Comparison of ENCODE assay signal across 9 mouse cellular contexts in genomic region chr5:123444069-123444468, GRCm38 (mm10). TPM values are rescaled to one million over a fixed set of nuclear protein-coding genes. Genes with fewer than 3 reads are reported as not detected.
DNase-seq lines count a peak whose midpoint lies in the region; ATAC-seq and TF ChIP-seq lines count a peak whose summit lies in the region.
"Had no signal": no experiment of that assay in that cellular context is flagged by ENCODE, and none has a peak within 500 bp of the region (broad histone marks: within the 10 kb centered on the region; RNA-seq: fewer than 3 reads in every experiment).

No protein-coding gene starts in this region.

- peak; percentile 62 for TF ChIP-seq CTCF in bone marrow macrophage, adult 2 months (IDR thresholded peaks at IDR 0.05; ENCODE audit: low read depth, low read length)

- no peaks in the 10 kb centered on the region for H3K4me1 ChIP-seq in bone marrow macrophage, adult 2 months (ENCODE audit: control insufficient read depth, insufficient read depth, low read length)
- 0 out of 2 replicates have a peak, but pooled peaks cover 3% of the 10 kb centered on the region for H3K4me1 ChIP-seq in limb, embryonic 10.5 days

- no peak for TF ChIP-seq POLR2A in bone marrow macrophage, adult 2 months (IDR thresholded peaks at IDR 0.05; ENCODE audit: borderline replicate concordance, low read depth, low read length)

- H3K27me3 ChIP-seq in limb, embryonic 10.5 days (ENCODE audit: low read depth, poor library complexity, severe bottlenecking), result no peaks in the 10 kb centered on the region

- H3K9me3 ChIP-seq in limb, embryonic 10.5 days (replicated peaks), result no peaks in the 10 kb centered on the region

- DNase-seq in urinary bladder, adult 18-20 months (ENCODE audit: low spot score in 2 of 2), result peak; percentile 30 to 40
- DNase-seq in urinary bladder, adult 2 months (ENCODE audit: low spot score), result no peak
- peak; percentile 47 for DNase-seq in hindlimb bud, embryonic 11.5 days (ENCODE audit: extremely low spot score, low read depth, low spot score)
- peak; percentile 76 for DNase-seq in limb, embryonic 10.5 days (ENCODE audit: low spot score)
- peak; percentile 55 for DNase-seq in ovary, postnatal 36 days (ENCODE audit: low spot score)
- peak; percentile 76 for DNase-seq in thymus, postnatal 4 days

- WGBS in limb, embryonic 10.5 days, result 52% methylated on average over 4 of the region's 4 CpGs

- peaks cover 75% of the 10 kb centered on the region for H3K36me3 ChIP-seq in limb, embryonic 10.5 days

- ATAC-seq in erythroblast, adult 5-6 weeks (replicated peaks; ENCODE audit: low FRiP score, poor library complexity, severe bottlenecking), result peak; percentile 70

- H3K27ac ChIP-seq in bone marrow macrophage, adult 2 months (ENCODE audit: insufficient read depth, low read depth, low read length), result no peak overlapping the region
- H3K27ac ChIP-seq in limb, embryonic 10.5 days, result no peak overlapping the region

- H3K4me3 ChIP-seq in bone marrow macrophage, adult 2 months (ENCODE audit: insufficient read depth, low read length), result no peak overlapping the region
- no peak overlapping the region for H3K4me3 ChIP-seq in limb, embryonic 10.5 days

RNA-seq across cellular contexts. Expression of gene Lrrc43, which starts 45.0 kb away (rescaled TPM):
- polyA plus RNA-seq in urinary bladder, adult 2 months (2012; rRNA removed), result not detected in 2 replicates
- not detected in 2 replicates for polyA plus RNA-seq in bone marrow macrophage, adult 2 months (2012; ENCODE audit: insufficient read depth, insufficient read length, missing spikeins)
- total RNA-seq in erythroblast, adult 5-6 weeks (2015; ENCODE audit: low replicate concordance), result not detected in 2 replicates
- not detected in 2 replicates for total RNA-seq in erythroblast, adult 5-6 weeks (2017; ENCODE audit: low replicate concordance)
- 0.08 TPM in 1 of 2 replicates, not detected in the other for polyA plus RNA-seq in limb, embryonic 10.5 days (2016; fragmentation: Nextera tagmentation; extraction: Ambion mirVana)
- polyA plus RNA-seq: large intestine, adult 2 months had no signal

RNA-seq across cellular contexts. Expression of gene Il31, which starts 45.2 kb away (rescaled TPM):
- polyA plus RNA-seq in urinary bladder, adult 2 months (2012; rRNA removed), result not detected in 2 replicates
- not detected in 2 replicates for polyA plus RNA-seq in bone marrow macrophage, adult 2 months (2012; ENCODE audit: insufficient read depth, insufficient read length, missing spikeins)
- not detected in 2 replicates for total RNA-seq in erythroblast, adult 5-6 weeks (2015; ENCODE audit: low replicate concordance)
- not detected in 2 replicates for total RNA-seq in erythroblast, adult 5-6 weeks (2017; ENCODE audit: low replicate concordance)
- polyA plus RNA-seq in limb, embryonic 10.5 days (2016; fragmentation: Nextera tagmentation; extraction: Ambion mirVana), result not detected in 2 replicates
- polyA plus RNA-seq: large intestine, adult 2 months had no signal

RNA-seq across cellular contexts. Expression of gene Mlxip, which starts 49.5 kb away (rescaled TPM):
- 27.6 and 28.0 TPM in 2 replicates for polyA plus RNA-seq in urinary bladder, adult 2 months (2012; rRNA removed)
- polyA plus RNA-seq in bone marrow macrophage, adult 2 months (2012; ENCODE audit: insufficient read depth, insufficient read length, missing spikeins), result 41.0 and 44.8 TPM in 2 replicates
- total RNA-seq in erythroblast, adult 5-6 weeks (2015; ENCODE audit: low replicate concordance), result 4.4 and 7.9 TPM in 2 replicates
- total RNA-seq in erythroblast, adult 5-6 weeks (2017; ENCODE audit: low replicate concordance), result 1.5 and 2.5 TPM in 2 replicates
- polyA plus RNA-seq in limb, embryonic 10.5 days (2016; fragmentation: Nextera tagmentation; extraction: Ambion mirVana), result 21.1 and 22.1 TPM in 2 replicates
